Mouse (Mus musculus) CH12.LX (cell line): ENCODE results near the gene Lrp6.

Source experiments
- CTCF ChIP-seq, 2 experiments: IDR thresholded peaks in 1 of 2; conservative IDR thresholded peaks in 1 of 2; 2 replicates each; pipeline ENCODE4 v1.5.1; 2011 to 2012; ENCODE audit warnings: low read depth in 2 of 2, low read length in 2 of 2, improper control_type of control experiment in 1 of 2, inconsistent platforms in 1 of 2, mild to moderate bottlenecking in 1 of 2, moderate library complexity in 1 of 2
- E2F4 ChIP-seq: IDR thresholded peaks from 2 replicates; pipeline ENCODE4 v1.6.1; 2011; ENCODE audit warnings: low read depth, low read length, improper control_type of control experiment; ENCODE audit not compliant: insufficient replicate concordance
- ETS1 ChIP-seq: conservative IDR thresholded peaks from 2 replicates; pipeline ENCODE4 v1.6.1; 2012; ENCODE audit warnings: low read depth, mild to moderate bottlenecking, inconsistent platforms, low read length, improper control_type of control experiment, moderate library complexity
- POLR2A ChIP-seq: IDR thresholded peaks from 2 replicates; pipeline ENCODE4 v1.6.1; 2011; ENCODE audit warnings: low read depth, mild to moderate bottlenecking, improper control_type of control experiment, low read length
- RAD21 ChIP-seq: IDR thresholded peaks from 2 replicates; pipeline ENCODE4 v1.6.1; 2011; ENCODE audit warnings: low read depth, mild to moderate bottlenecking, low read length, improper control_type of control experiment, moderate library complexity
- RCOR1 ChIP-seq: conservative IDR thresholded peaks from 2 replicates; pipeline ENCODE4 v1.6.1; 2012; ENCODE audit warnings: low read depth, mild to moderate bottlenecking, inconsistent platforms, low read length, improper control_type of control experiment
- SMC3 ChIP-seq: IDR thresholded peaks from 2 replicates; pipeline ENCODE4 v1.6.1; 2011; ENCODE audit warnings: low read depth, low read length, improper control_type of control experiment
- UBTF ChIP-seq: IDR thresholded peaks from 2 replicates; pipeline ENCODE4 v1.6.1; 2012; ENCODE audit warnings: low read depth, mild to moderate bottlenecking, inconsistent platforms, low read length, improper control_type of control experiment, moderate library complexity

GRCm38 (mm10) chr6:134479481-134479880 is 87.3 kb downstream of the Lrp6 start:
- no peak for TF ChIP-seq POLR2A
- TF ChIP-seq SMC3 = no peak
- no peak for TF ChIP-seq RAD21
- TF ChIP-seq RCOR1 = no peak
- no peak for TF ChIP-seq ETS1
- no peak for TF ChIP-seq UBTF
- TF ChIP-seq CTCF (conservative IDR thresholded peaks at IDR 0.05 in 1 of 2, IDR thresholded peaks at IDR 0.05 in 1 of 2; ENCODE audit: low read depth in 2 of 2, low read length in 2 of 2) = no peak
- no peak for TF ChIP-seq E2F4
